Mouse (Mus musculus) heart, adult 9 months (tissue): ENCODE measurements around the gene Ing3.

Experiments used
- DNase-seq, 2 experiments: peaks; one replicate each; pipeline ENCODE4 v3.0.0; 2022; ENCODE audit warnings: low spot score in 2 of 2

The Ing3 gene

DNA sequence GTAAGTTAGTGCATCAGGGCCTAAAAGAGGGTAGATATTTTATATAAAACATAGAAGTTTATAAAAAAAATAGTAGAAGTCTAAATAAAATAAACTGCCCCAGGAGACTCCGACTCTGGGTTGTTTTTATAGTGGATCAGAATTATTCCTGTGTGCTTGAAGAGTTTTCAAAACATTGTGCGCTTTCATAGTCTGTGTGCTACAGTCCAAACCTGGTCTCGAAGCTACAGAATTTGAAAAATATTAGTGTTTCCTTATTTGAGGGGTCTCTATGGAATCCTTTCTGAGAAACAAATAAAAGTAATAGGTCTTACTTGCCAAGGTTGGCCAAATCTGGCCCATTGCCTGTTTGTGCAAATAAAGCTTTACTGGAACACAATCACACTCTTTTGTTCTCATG, 71.9 kb downstream of the Ing3 start:
- DNase-seq: no peak

- no peak for DNase-seq
Observed at GRCm38 (mm10) chr6:22024168-22024567, 74.8 kb downstream of the Ing3 start.
